Mouse (Mus musculus): Measurements from ENCODE around the gene Ncoa1. TPM values are rescaled to one million over a fixed set of nuclear protein-coding genes. Genes with fewer than 3 reads are reported as not detected.

The Ncoa1 gene
- total and polyA plus RNA-seq, 3 experiments: 4.1 to 55.7 (median 12.6) TPM

DNA sequence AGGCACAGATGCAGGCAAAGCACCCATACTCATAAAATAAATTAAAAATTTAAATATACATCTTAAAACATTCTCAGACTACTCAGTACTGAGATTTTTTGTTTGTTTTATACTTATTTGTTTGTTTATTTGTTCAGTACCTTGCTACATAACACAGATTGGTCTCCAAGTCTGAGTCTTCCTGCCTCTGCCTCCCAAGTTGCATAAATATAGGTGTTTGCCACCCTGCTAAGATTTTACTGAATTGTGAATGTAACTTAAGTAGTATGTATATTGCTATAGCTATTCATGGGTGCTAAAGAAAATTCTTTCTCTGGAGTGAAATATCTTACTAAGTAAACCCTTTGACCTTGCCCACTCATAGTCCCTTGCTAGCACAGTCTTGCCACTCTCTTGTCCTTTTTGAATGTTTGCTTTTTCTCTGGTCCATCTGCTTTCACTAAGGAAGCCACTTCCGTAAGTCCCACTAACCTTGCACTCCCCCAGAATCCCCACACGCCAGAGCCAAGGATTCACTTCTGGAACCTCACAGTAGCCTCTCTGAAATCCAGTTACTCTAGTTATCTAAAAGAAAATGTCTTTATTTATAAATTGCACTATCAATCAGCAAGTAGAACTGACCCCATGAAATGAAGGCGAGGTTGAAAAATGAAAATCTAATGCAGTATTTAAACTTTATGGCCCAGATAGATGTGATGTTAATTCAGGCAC is 2.3 kb upstream of the Ncoa1 start:
- no peak for DNase-seq (ENCODE audit: low spot score)
- Histone ChIP-seq H3K36me3 (replicated peaks) (no peaks in the 10 kb centered on the region), H3K4me3 (ENCODE audit: low read depth, low read length) (no peak overlapping the region), H3K9me3 (replicated peaks) (no peaks in the 10 kb centered on the region), H3K4me1 (ENCODE audit: insufficient read depth, low read depth, low read length) (peaks cover 26% of the 10 kb centered on the region), H3K27me3 (ENCODE audit: insufficient read depth, low read length) (peaks cover 29% of the 10 kb centered on the region)
- no peak for TF ChIP-seq GATA1 (IDR thresholded peaks at IDR 0.05; ENCODE audit: borderline replicate concordance, low read length)
- TF ChIP-seq POLR2AphosphoS5 (IDR thresholded peaks at IDR 0.05; ENCODE audit: insufficient replicate concordance, low read depth, low read length): no peak
- no peak for TF ChIP-seq TAL1 (conservative IDR thresholded peaks at IDR 0.05; ENCODE audit: low read depth, low read length)
- no peak for TF ChIP-seq GATA2 (IDR thresholded peaks at IDR 0.05; ENCODE audit: borderline replicate concordance, low read depth, low read length)
- no peak for TF ChIP-seq CTCF (IDR thresholded peaks at IDR 0.05; ENCODE audit: low read depth, low read length)
- no peak for ATAC-seq (ENCODE audit: extremely low read depth, insufficient number of reproducible peaks, low FRiP score, poor library complexity, severe bottlenecking)

- Histone ChIP-seq H3K4me1 (ENCODE audit: insufficient read depth, low read depth, low read length) (peaks cover 30% of the 10 kb centered on the region), H3K9me3 (replicated peaks) (no peaks in the 10 kb centered on the region), H3K4me3 (ENCODE audit: low read depth, low read length) (no peak overlapping the region), H3K27me3 (ENCODE audit: insufficient read depth, low read length) (peaks cover 22% of the 10 kb centered on the region), H3K36me3 (replicated peaks) (peaks cover 3% of the 10 kb centered on the region)
- DNase-seq (ENCODE audit: low spot score) (no peak), ATAC-seq (ENCODE audit: extremely low read depth, insufficient number of reproducible peaks, low FRiP score, poor library complexity, severe bottlenecking) (no peak)
- TF ChIP-seq TAL1 (conservative IDR thresholded peaks at IDR 0.05; ENCODE audit: low read depth, low read length) (no peak), POLR2AphosphoS5 (IDR thresholded peaks at IDR 0.05; ENCODE audit: insufficient replicate concordance, low read depth, low read length) (no peak), GATA2 (IDR thresholded peaks at IDR 0.05; ENCODE audit: borderline replicate concordance, low read depth, low read length) (no peak)
These were observed 1.2 kb upstream of the Ncoa1 start for GRCm38 (mm10) chr12:4477941-4478795.

- H3K4me3 ChIP-seq (ENCODE audit: low read depth, low read length): peak overlapping the region; percentile 97
- peaks cover 5% of the 10 kb centered on the region for H3K36me3 ChIP-seq (replicated peaks)
- no peaks in the 10 kb centered on the region for H3K9me3 ChIP-seq (replicated peaks)
- peaks cover 30% of the 10 kb centered on the region for H3K4me1 ChIP-seq (ENCODE audit: insufficient read depth, low read depth, low read length)
- DNase-seq (ENCODE audit: low spot score) (peak; percentile 65), ATAC-seq (ENCODE audit: extremely low read depth, insufficient number of reproducible peaks, low FRiP score, poor library complexity, severe bottlenecking) (peak; percentile 23; the same call in 1 of the 2 replicates)
- no peak for TF ChIP-seq GATA1 (IDR thresholded peaks at IDR 0.05; ENCODE audit: borderline replicate concordance, low read length)
- TF ChIP-seq GATA2 (IDR thresholded peaks at IDR 0.05; ENCODE audit: borderline replicate concordance, low read depth, low read length): no peak
- no peak for TF ChIP-seq POLR2AphosphoS5 (IDR thresholded peaks at IDR 0.05; ENCODE audit: insufficient replicate concordance, low read depth, low read length)
- TF ChIP-seq CTCF (IDR thresholded peaks at IDR 0.05; ENCODE audit: low read depth, low read length): no peak
- no peak for TF ChIP-seq TAL1 (conservative IDR thresholded peaks at IDR 0.05; ENCODE audit: low read depth, low read length)
- H3K27me3 ChIP-seq (ENCODE audit: insufficient read depth, low read length): peaks cover 12% of the 10 kb centered on the region
These were observed 621 bp downstream of the Ncoa1 start for GRCm38 (mm10) chr12:4476291-4476831.

- ATAC-seq (ENCODE audit: extremely low read depth, insufficient number of reproducible peaks, low FRiP score, poor library complexity, severe bottlenecking): no peak
- peak overlapping the region; percentile 97; the same call in 1 of the 2 replicates for H3K4me3 ChIP-seq (ENCODE audit: low read depth, low read length)
- H3K9me3 ChIP-seq (replicated peaks): no peaks in the 10 kb centered on the region
- peaks cover 30% of the 10 kb centered on the region for H3K4me1 ChIP-seq (ENCODE audit: insufficient read depth, low read depth, low read length)
- H3K27me3 ChIP-seq (ENCODE audit: insufficient read depth, low read length): peaks cover 12% of the 10 kb centered on the region
- TF ChIP-seq GATA2 (IDR thresholded peaks at IDR 0.05; ENCODE audit: borderline replicate concordance, low read depth, low read length) (no peak), POLR2AphosphoS5 (IDR thresholded peaks at IDR 0.05; ENCODE audit: insufficient replicate concordance, low read depth, low read length) (no peak), TAL1 (conservative IDR thresholded peaks at IDR 0.05; ENCODE audit: low read depth, low read length) (no peak), CTCF (IDR thresholded peaks at IDR 0.05; ENCODE audit: low read depth, low read length) (no peak), GATA1 (IDR thresholded peaks at IDR 0.05; ENCODE audit: borderline replicate concordance, low read length) (no peak)
- DNase-seq (ENCODE audit: low spot score): no peak
- H3K36me3 ChIP-seq (replicated peaks): peaks cover 5% of the 10 kb centered on the region
These were observed 1.6 kb downstream of the Ncoa1 start for GRCm38 (mm10) chr12:4475251-4475993.

DNA sequence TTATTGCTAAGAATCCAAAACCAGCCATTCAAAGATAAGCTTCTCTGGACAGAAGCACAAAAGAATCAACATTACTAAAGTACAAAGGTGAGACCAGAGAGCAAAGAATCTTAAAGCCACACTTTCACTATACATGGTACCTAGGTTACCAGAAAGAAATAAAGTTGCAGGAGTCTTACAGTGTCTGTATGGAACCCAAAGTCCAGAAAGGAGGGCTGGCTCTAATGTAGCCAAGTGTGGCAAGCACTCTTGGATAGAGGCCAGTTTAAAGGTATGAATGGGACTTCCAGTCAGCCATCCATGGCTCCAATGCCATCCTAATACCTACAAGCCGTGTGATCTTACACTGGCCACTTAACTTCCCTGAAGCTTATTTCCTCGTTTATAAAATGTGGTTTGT is 7.9 kb downstream of the Ncoa1 start:
- Histone ChIP-seq H3K36me3 (replicated peaks) (peaks cover 5% of the 10 kb centered on the region), H3K27me3 (ENCODE audit: insufficient read depth, low read length) (no peaks in the 10 kb centered on the region)
- no peak for ATAC-seq (ENCODE audit: extremely low read depth, insufficient number of reproducible peaks, low FRiP score, poor library complexity, severe bottlenecking)

More for the DNA sequence above, 7.9 kb downstream of the Ncoa1 start:
- Histone ChIP-seq H3K9me3 (replicated peaks) (no peaks in the 10 kb centered on the region), H3K4me3 (ENCODE audit: low read depth, low read length) (no peak overlapping the region), H3K4me1 (ENCODE audit: insufficient read depth, low read depth, low read length) (peaks cover 13% of the 10 kb centered on the region)
- no peak for TF ChIP-seq GATA2 (IDR thresholded peaks at IDR 0.05; ENCODE audit: borderline replicate concordance, low read depth, low read length)
- TF ChIP-seq GATA1 (IDR thresholded peaks at IDR 0.05; ENCODE audit: borderline replicate concordance, low read length): no peak
- no peak for DNase-seq (ENCODE audit: low spot score)

Measured in G1E (cell line).